Mouse (Mus musculus): ENCODE results near the gene Rarb.

- TF ChIP-seq CEBPB (IDR thresholded peaks at IDR 0.05; ENCODE audit: insufficient read depth, poor library complexity, severe bottlenecking) (no peak), POLR2A (IDR thresholded peaks at IDR 0.05; ENCODE audit: insufficient read length, low read depth) (no peak), MAX (IDR thresholded peaks at IDR 0.05; ENCODE audit: low read depth) (no peak), E2F4 (IDR thresholded peaks at IDR 0.05; ENCODE audit: insufficient read depth) (no peak), REST (IDR thresholded peaks at IDR 0.05; ENCODE audit: insufficient read depth, insufficient read length) (no peak), MYOG (IDR thresholded peaks at IDR 0.05; ENCODE audit: control insufficient read depth in 1 of 3, insufficient read depth in 1 of 3, insufficient read length in 2 of 3, low read depth in 2 of 3) (no peak), TCF3 (IDR thresholded peaks at IDR 0.05; ENCODE audit: insufficient read length, low read depth) (no peak)
These were observed 434.2 kb downstream of the Rarb start for GRCm38 (mm10) chr14:16384783-16385182.
